Mouse (Mus musculus): ENCODE measurements around the gene Cdk20. TPM values are rescaled to one million over a fixed set of nuclear protein-coding genes. Genes with fewer than 3 reads are reported as not detected.
A peak's percentile ranks its signal among the peaks of the same experiment; 100 is the strongest.

Cdk20 gene
- polyA plus RNA-seq, 1 experiment from 2014 or later = 8.6 TPM

GRCm38 (mm10) chr13:64438863-64439452, 6.8 kb downstream of the Cdk20 start:
- 63% methylated on average over 9 of the region's 9 CpGs for WGBS
- Histone ChIP-seq H3K27me3 (ENCODE audit: control insufficient read depth, insufficient read depth, low read length) (no peaks in the 10 kb centered on the region), H3K4me2 (no peak overlapping the region), H3K36me3 (ENCODE audit: control insufficient read depth, insufficient read depth, low read length) (no peaks in the 10 kb centered on the region), H3K4me1 (ENCODE audit: control insufficient read depth, insufficient read depth, low read length) (no peaks in the 10 kb centered on the region), H3K27ac (ENCODE audit: low read depth, low read length) (no peak overlapping the region), H3K9me3 (ENCODE audit: control insufficient read depth, low read length) (no peaks in the 10 kb centered on the region), H3K4me3 (ENCODE audit: low read depth, low read length) (no peak overlapping the region), H3K9ac (ENCODE audit: low read length) (no peak overlapping the region)
- DNase-seq (ENCODE audit: low spot score, missing footprints) (peak; percentile 89), ATAC-seq (ENCODE audit: low FRiP score) (peak; percentile 69)

GRCm38 (mm10) chr13:64439471-64439870, 7.4 kb downstream of the Cdk20 start:
- Histone ChIP-seq H3K9ac (ENCODE audit: low read length) (no peak overlapping the region), H3K9me3 (ENCODE audit: control insufficient read depth, low read length) (no peaks in the 10 kb centered on the region), H3K27me3 (ENCODE audit: control insufficient read depth, insufficient read depth, low read length) (no peaks in the 10 kb centered on the region), H3K36me3 (ENCODE audit: control insufficient read depth, insufficient read depth, low read length) (no peaks in the 10 kb centered on the region), H3K4me1 (ENCODE audit: control insufficient read depth, insufficient read depth, low read length) (no peaks in the 10 kb centered on the region), H3K4me2 (no peak overlapping the region), H3K27ac (ENCODE audit: low read depth, low read length) (no peak overlapping the region), H3K4me3 (ENCODE audit: low read depth, low read length) (no peak overlapping the region)
- DNase-seq (ENCODE audit: low spot score, missing footprints) (no peak), ATAC-seq (ENCODE audit: low FRiP score) (0 out of 2 replicates have a peak, but pooled peaks have one; percentile 8)
- 87% methylated on average over 5 of the region's 5 CpGs for WGBS

- Histone ChIP-seq H3K36me3 (ENCODE audit: control insufficient read depth, insufficient read depth, low read length) (no peaks in the 10 kb centered on the region), H3K9me3 (ENCODE audit: control insufficient read depth, low read length) (no peaks in the 10 kb centered on the region), H3K27me3 (ENCODE audit: control insufficient read depth, insufficient read depth, low read length) (no peaks in the 10 kb centered on the region), H3K4me3 (ENCODE audit: low read depth, low read length) (no peak overlapping the region), H3K4me2 (no peak overlapping the region), H3K9ac (ENCODE audit: low read length) (no peak overlapping the region), H3K27ac (ENCODE audit: low read depth, low read length) (no peak overlapping the region), H3K4me1 (ENCODE audit: control insufficient read depth, insufficient read depth, low read length) (no peaks in the 10 kb centered on the region)
- ATAC-seq (ENCODE audit: low FRiP score) (no peak), DNase-seq (ENCODE audit: low spot score, missing footprints) (no peak)
- 89% methylated on average over 4 of the region's 4 CpGs for WGBS
Observed at GRCm38 (mm10) chr13:64440592-64440991, 8.5 kb downstream of the Cdk20 start.

DNA sequence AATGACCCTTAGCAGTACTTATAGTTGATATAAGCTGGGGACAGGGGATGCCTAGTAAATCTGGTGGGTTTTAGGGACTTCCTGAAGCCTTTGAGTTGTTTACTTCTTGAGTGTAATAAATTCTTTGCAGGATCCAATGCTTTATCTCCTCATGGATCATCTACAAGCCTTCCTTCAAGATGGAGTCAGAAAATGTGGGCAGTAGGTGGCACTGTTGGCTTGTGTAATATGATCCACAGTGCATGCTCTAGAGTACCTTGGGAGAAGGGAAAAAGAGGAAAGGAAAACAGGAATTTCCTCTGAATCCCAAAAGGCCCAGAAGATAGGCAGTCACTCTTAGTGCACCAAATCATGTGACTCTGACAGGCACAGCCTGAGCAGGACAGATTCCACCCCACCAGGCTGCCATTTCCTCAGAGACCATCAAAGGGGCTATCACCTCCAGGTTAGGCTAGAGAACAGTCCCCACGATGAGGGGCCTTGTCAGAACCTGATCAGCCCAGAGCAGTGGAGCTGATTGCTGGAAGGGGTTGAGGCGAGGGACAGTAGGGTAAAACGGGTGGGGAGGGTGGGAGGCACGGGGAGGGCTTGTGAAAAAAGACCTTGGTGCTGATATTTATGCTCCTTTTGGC, 11.3 kb downstream of the Cdk20 start:
- H3K36me3 ChIP-seq (ENCODE audit: control insufficient read depth, insufficient read depth, low read length) = no peaks in the 10 kb centered on the region
- ATAC-seq (ENCODE audit: low FRiP score) (0 out of 2 replicates have a peak, but pooled peaks have one; percentile 47), DNase-seq (ENCODE audit: low spot score, missing footprints) (peak; percentile 92)
- H3K4me3 ChIP-seq (ENCODE audit: low read depth, low read length) = no peak overlapping the region
- H3K27ac ChIP-seq (ENCODE audit: low read depth, low read length) = no peak overlapping the region
- no peak overlapping the region for H3K9ac ChIP-seq (ENCODE audit: low read length)
- no peaks in the 10 kb centered on the region for H3K4me1 ChIP-seq (ENCODE audit: control insufficient read depth, insufficient read depth, low read length)
- H3K4me2 ChIP-seq = no peak overlapping the region
- 61% methylated on average over 4 of the region's 4 CpGs for WGBS
- no peaks in the 10 kb centered on the region for H3K27me3 ChIP-seq (ENCODE audit: control insufficient read depth, insufficient read depth, low read length)
- no peaks in the 10 kb centered on the region for H3K9me3 ChIP-seq (ENCODE audit: control insufficient read depth, low read length)

- ATAC-seq (ENCODE audit: low FRiP score) (no peak), DNase-seq (ENCODE audit: low spot score, missing footprints) (no peak)
- no peak overlapping the region for H3K9ac ChIP-seq (ENCODE audit: low read length)
- no peak overlapping the region for H3K27ac ChIP-seq (ENCODE audit: low read depth, low read length)
- no peak overlapping the region for H3K4me3 ChIP-seq (ENCODE audit: low read depth, low read length)
- H3K36me3 ChIP-seq (ENCODE audit: control insufficient read depth, insufficient read depth, low read length) = no peaks in the 10 kb centered on the region
- H3K27me3 ChIP-seq (ENCODE audit: control insufficient read depth, insufficient read depth, low read length) = no peaks in the 10 kb centered on the region
- H3K9me3 ChIP-seq (ENCODE audit: control insufficient read depth, low read length) = no peaks in the 10 kb centered on the region
- WGBS = 64% methylated on average over 9 of the region's 9 CpGs
- no peaks in the 10 kb centered on the region for H3K4me1 ChIP-seq (ENCODE audit: control insufficient read depth, insufficient read depth, low read length)
- no peak overlapping the region for H3K4me2 ChIP-seq
Observed at GRCm38 (mm10) chr13:64445254-64445920, 13.3 kb downstream of the Cdk20 start.

- 3% methylated on average over 1 of the region's 1 CpGs for WGBS
- peak; percentile 61; the same call in 1 of the 2 replicates for ATAC-seq (ENCODE audit: low FRiP score)
- Histone ChIP-seq H3K4me3 (ENCODE audit: low read depth, low read length) (no peak overlapping the region), H3K4me1 (ENCODE audit: control insufficient read depth, insufficient read depth, low read length) (no peaks in the 10 kb centered on the region), H3K9ac (ENCODE audit: low read length) (no peak overlapping the region), H3K27me3 (ENCODE audit: control insufficient read depth, insufficient read depth, low read length) (no peaks in the 10 kb centered on the region), H3K27ac (ENCODE audit: low read depth, low read length) (no peak overlapping the region), H3K4me2 (no peak overlapping the region), H3K9me3 (ENCODE audit: control insufficient read depth, low read length) (no peaks in the 10 kb centered on the region), H3K36me3 (ENCODE audit: control insufficient read depth, insufficient read depth, low read length) (no peaks in the 10 kb centered on the region)
- no peak for DNase-seq (ENCODE audit: low spot score, missing footprints)
Observed at GRCm38 (mm10) chr13:64447947-64448346, 15.8 kb downstream of the Cdk20 start.

DNA sequence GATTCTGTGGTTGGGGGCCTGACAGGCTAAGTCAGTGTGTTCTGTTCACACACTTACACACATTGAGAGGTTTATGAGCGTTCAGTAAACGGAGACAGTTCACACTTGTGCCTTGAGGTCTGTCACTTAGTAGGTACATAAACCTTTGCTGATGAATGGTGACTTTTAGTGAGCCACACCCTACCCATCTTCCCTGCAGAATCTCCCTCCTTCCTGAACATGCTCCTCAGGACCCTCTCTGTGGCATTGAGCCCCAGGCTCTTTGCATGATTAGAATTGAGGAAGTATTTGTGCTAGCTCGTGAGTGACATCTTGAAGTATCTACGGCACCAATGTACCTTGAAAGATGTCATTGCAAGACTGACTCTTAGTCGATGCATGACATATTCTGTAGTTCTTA, 16.6 kb downstream of the Cdk20 start:
- Histone ChIP-seq H3K27ac (ENCODE audit: low read depth, low read length) (no peak overlapping the region), H3K36me3 (ENCODE audit: control insufficient read depth, insufficient read depth, low read length) (no peaks in the 10 kb centered on the region), H3K4me1 (ENCODE audit: control insufficient read depth, insufficient read depth, low read length) (no peaks in the 10 kb centered on the region), H3K9ac (ENCODE audit: low read length) (no peak overlapping the region), H3K9me3 (ENCODE audit: control insufficient read depth, low read length) (no peaks in the 10 kb centered on the region), H3K4me2 (no peak overlapping the region), H3K4me3 (ENCODE audit: low read depth, low read length) (no peak overlapping the region), H3K27me3 (ENCODE audit: control insufficient read depth, insufficient read depth, low read length) (no peaks in the 10 kb centered on the region)
- 89% methylated on average over 5 of the region's 5 CpGs for WGBS
- DNase-seq (ENCODE audit: low spot score, missing footprints) = no peak
- no peak for ATAC-seq (ENCODE audit: low FRiP score)

- no peaks in the 10 kb centered on the region for H3K27me3 ChIP-seq (ENCODE audit: control insufficient read depth, insufficient read depth, low read length)
- no peaks in the 10 kb centered on the region for H3K9me3 ChIP-seq (ENCODE audit: control insufficient read depth, low read length)
- H3K9ac ChIP-seq (ENCODE audit: low read length) = no peak overlapping the region
- H3K4me3 ChIP-seq (ENCODE audit: low read depth, low read length) = no peak overlapping the region
- WGBS = 82% methylated on average over 7 of the region's 7 CpGs
- no peaks in the 10 kb centered on the region for H3K36me3 ChIP-seq (ENCODE audit: control insufficient read depth, insufficient read depth, low read length)
- no peak overlapping the region for H3K27ac ChIP-seq (ENCODE audit: low read depth, low read length)
- no peaks in the 10 kb centered on the region for H3K4me1 ChIP-seq (ENCODE audit: control insufficient read depth, insufficient read depth, low read length)
- no peak for DNase-seq (ENCODE audit: low spot score, missing footprints)
- no peak for ATAC-seq (ENCODE audit: low FRiP score)
- H3K4me2 ChIP-seq = no peak overlapping the region
Observed at GRCm38 (mm10) chr13:64450001-64450794, 18.1 kb downstream of the Cdk20 start.
